Mouse (Mus musculus) heart, postnatal 14 days (tissue): ENCODE measurements around the gene Inpp5a. TPM values are rescaled to one million over a fixed set of nuclear protein-coding genes. Genes with fewer than 3 reads are reported as not detected.

Experiments used
- DNase-seq, 2 experiments: peaks; one replicate each; pipeline ENCODE4 v3.0.0; 2021 to 2022
- intact Hi-C: fragments of 180-260 bp; cut with DNase I; formaldehyde crosslinking; loops from one replicate; pipeline ENCODE4 v1.15.1; 2025
- total RNA-seq, 2 experiments: library from RNA; stranded (reverse); gene quantifications; 2 replicates each; pipeline ENCODE4 v1.2.3; 2021

The Inpp5a gene
- total RNA-seq, 2 experiments from 2014 or later = 201 to 215 TPM

DNA sequence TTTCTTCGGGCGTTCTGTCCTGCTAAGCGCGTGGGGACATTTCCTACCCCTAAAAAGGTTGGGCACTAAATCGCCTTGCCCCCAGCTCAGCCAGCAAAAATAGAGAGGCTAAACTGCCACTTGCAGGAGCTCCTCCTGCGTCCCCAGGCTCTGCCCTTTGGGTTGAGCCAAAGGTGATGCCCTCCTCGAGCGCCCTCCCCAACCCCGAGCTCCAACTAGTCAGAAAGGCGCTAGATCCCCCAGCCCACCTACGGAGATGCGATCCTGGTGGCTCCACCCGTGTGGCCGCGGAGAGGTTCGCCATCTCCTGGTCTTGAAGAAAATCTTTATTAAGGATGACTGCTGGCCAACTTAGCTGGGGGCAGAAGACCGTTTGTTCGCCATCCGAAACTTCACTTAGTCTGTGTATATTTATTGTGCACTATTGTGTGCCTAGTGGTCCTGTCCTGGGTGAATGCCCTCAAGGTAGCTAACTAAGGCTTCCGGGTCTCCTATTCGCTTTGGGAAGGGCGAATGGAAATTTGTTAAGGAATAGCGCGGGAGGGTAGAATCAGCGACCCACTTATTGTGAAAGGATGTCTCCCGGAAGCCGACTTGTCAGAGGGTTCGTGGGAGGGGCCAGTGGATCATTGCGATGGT is 196.4 kb downstream of the Inpp5a start:
- intact Hi-C loops = loop anchor here (5.0 kb wide), 1 partner anchor 283 kb away; no protein-coding TSS in a partner anchor
- no peak for DNase-seq

DNA sequence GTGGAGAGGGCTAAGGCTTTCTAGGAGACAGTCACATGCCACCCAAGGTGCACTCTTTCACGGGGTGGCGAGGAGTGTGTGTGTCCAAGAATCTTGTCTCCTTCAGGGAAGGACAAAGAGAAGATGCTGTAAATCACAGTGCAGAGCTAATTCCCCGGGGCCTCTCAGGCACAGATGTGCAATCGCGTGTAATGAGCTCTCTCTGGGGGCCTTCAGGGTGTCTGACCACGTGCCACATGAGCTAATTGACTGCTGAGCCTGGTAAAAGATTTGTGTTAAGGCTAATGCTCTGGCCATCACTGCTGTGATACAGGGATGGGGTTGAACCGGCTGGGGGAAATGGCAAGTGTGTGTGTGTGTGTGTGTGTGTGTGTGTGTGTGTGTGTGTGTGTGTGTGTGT is 199.0 kb downstream of the Inpp5a start:
- no peak for DNase-seq
- intact Hi-C loops = loop anchor here (5.0 kb wide), 1 partner anchor 286 kb away; no protein-coding TSS in a partner anchor

DNA sequence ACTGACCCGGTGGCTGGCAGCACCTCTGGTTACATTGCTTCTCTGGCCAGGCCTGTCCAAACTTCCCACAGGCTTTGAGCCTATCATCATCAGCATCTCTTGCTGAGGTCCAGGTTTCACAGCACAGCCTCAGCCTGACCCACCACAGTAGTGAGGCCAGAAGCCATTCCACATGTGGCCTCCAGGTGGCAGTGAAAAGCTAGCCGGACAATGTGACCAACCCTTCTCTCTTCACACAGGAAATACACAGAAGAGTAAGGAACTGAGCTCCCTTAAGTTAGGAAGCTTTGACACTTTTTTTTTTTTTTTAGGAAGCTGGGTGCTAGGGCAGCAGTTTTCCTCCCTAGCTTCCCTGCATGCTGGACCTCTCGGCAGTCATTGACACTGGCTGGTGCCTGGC is 201.4 kb downstream of the Inpp5a start:
- DNase-seq = peak; percentile 27 to 48
- intact Hi-C loops = no loop called here

DNA sequence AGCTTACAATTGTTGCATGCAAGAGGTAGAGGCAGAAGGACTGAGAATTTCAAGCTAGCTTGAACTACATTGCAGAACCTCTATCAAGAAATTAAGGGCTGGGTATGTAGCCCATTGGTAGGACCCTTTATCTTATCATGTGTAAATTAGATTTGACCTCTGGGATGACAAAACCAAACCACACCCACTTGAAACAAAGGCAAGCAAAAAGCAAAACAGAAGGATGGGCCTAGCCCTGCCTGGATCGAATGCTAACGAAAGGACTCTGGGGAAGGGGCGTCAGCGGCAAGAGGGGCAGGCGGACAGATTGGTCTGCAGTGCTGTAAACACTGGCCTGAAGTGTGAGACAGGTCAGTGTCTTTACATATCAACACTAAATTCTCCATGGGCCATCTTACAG is 202.4 kb downstream of the Inpp5a start:
- DNase-seq = no peak
- intact Hi-C loops = no loop called here

DNA sequence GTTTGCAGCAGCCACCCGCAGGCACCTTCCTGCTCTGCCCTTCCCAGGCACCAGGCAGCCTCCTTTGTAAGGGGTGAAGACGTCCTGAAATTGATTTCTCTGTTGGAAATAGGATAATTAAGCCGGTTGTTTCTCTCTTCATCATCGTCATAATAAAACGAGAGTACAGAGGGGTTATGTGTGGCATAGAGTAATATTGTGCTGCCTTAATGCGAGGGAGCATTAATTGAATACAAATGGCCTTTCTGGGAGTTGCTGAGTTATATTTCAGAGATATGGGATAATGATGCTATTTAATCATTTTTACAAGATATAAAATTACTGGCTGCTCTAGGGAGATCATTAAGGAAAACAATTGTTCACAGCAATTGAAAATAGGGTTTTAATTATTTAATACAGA is 206.4 kb downstream of the Inpp5a start:
- no peak for DNase-seq
- intact Hi-C loops = no loop called here

DNA sequence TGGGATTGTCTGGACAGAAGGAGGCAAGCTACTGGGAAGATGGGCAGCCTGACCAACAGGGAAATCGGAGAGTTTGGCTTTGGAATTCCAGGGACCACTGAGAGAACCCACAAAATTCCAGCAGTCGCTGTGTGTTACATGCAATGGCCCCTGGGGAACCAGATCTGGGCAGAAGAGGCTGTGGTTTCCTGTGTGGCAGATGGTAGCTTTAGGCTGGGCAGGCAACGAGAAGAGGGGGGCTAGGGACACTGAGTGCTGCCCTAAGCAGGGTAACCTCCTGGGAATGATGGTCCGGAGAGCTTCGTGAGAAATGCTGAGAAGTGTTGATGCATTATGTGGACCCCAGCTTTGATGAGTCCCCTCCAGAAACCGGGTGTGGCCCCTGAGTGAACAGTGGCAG is 207.0 kb downstream of the Inpp5a start:
- intact Hi-C loops = no loop called here
- DNase-seq = no peak

DNA sequence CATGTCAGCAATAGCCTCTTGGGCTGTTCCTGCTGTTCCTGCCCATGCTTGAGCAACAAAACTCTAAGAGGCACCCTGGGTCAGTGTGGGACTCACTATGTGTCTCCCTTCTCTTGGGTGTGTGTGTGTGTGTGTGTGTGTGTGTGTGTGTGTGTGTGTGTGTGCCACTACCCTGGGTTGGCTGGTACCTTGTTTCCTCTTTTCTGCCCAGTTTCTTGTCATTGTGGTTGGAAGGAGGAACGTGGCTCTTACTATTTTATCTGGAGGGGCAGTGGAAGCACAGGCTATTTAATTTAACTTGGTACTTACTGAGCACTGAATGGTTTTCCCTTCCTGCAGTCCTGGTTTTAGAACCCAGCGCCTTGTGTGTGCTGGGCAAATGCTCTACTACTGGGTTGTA is 221.4 kb downstream of the Inpp5a start:
- intact Hi-C loops = no loop called here
- no peak for DNase-seq

DNA sequence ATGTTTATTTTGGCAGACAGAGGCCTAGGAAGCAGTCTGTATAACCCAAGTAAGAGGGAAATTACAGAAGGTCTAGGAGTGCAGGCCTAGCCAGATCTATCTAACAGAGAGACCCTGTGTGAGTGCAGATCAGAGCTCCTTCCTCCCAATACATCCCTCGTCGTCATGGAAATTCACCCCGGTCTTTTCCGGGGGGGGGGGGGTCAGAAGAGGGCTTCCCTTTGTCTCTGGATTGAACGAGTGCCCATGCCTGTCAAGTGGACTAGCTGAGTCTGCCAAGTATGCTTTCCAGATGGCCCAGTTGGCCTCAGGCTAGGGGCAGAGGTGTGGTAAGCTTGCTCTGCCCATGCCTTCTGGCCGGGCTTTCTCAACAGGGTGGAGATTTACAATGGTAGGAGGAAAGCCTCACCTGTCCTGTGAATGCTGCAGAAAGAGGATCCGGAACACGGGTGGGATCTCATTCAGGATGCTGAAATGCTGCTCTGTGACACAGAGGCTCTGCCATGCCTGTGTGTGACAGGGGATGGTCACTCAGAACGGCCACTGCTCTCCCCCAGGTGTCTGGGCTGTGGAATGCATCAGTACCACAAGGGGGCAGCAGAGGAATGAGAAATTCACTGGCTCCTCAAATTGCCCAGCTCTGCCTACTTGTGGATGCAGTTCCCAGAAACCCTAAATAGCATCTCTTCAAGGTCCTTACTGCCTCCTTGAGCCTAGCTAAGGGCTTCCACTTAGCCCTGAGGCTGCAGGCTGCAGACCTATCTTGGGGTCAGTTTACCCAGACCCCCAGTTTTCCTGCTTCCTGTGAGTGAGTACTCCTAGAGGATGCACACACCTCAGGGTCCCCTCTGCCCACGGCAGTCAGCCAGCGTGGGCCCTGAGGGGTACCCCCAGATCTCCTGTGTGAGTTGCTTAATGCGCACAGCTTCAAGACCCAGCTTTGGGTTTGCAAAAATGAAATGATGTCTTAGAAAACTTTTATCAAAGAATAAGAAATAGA is 227.2 kb downstream of the Inpp5a start:
- DNase-seq = peak; percentile 58 to 73
- intact Hi-C loops = no loop called here

DNA sequence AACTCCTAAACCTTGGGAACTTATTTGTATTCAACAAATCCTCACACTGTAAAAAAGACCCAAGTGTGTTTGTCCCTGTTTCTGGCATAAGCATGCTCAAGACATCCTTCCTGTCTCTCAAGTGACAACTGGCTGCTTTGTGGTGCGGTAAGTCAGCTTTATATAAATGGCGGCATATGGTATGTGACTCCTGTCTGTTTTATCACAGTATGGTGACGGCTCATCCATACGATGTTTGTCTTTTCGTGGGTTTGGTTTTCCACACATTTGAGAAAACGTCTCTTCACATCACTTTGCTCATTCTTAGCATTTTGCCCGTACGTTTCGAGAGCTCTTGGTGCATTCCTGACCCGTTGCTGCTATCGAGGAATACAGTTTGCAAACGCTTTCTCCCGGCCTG is 233.7 kb downstream of the Inpp5a start:
- DNase-seq = no peak
- intact Hi-C loops = no loop called here

DNA sequence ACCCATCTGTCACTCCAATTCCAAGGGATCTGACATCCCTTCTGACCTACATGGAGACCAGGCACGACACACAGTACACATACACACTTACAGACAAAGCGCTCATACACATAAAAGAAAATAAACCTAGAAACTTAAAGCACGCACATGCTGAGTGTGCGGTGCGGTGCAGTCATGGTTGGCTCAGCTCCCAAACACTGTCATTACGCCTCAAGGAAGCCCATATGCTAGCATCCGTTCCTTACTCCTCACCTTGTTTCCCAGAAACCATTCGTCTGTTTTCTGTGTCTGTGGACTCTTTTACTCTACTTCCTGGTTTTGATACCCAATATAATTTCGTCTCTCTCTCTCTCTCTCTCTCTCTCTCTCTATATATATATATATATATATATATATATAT is 236.2 kb downstream of the Inpp5a start:
- no peak for DNase-seq
- intact Hi-C loops = no loop called here

Other genes starting within 250 kb of the Inpp5a start
- 10 to 100 TPM; 17.6 to 20.8 TPM for gene Lrrc27, start 176.1 kb upstream of the Inpp5a start, total RNA-seq
- gene Stk32c, start 175.8 kb upstream of the Inpp5a start, total RNA-seq = 1 to 10 TPM; 1.8 to 2.7 TPM
- 1 to 10 TPM; 8.7 to 9.8 TPM for gene Pwwp2b, start 140.6 kb upstream of the Inpp5a start, total RNA-seq
- gene Nkx6-2, start 193.7 kb downstream of the Inpp5a start, total RNA-seq = under 1 TPM; 0.22 to 0.27 TPM